Mouse (Mus musculus) limb, embryonic 15.5 days (tissue): ENCODE measurements around the gene Gadd45g. TPM values are rescaled to one million over a fixed set of nuclear protein-coding genes. Genes with fewer than 3 reads are reported as not detected.
A peak's percentile ranks its signal among the peaks of the same experiment; 100 is the strongest.
"Not testable (repeated sequence)": the region's sequence is repeated elsewhere in the genome, so short reads cannot be mapped to it uniquely, and the experiment has no call there.

Experiments
- ATAC-seq: fragments of 200-750 bp; cut with Nextera tagmentation; 2 replicates; pipeline ENCODE4 v1.8.0; 2017; ENCODE audit warnings: low read depth, moderate TSS enrichment; ENCODE audit not compliant: insufficient number of reproducible peaks, low FRiP score, low TSS enrichment
- H3K27ac ChIP-seq: fragments of 300-500 bp; sonication (generic); 2 replicates; pipeline ENCODE4 v1.5.1; 2015; ENCODE audit warnings: moderate library complexity, mild to moderate bottlenecking, inconsistent platforms
- H3K27me3 ChIP-seq: fragments of 300-500 bp; sonication (generic); 2 replicates; pipeline ENCODE4 v1.6.1; 2015; ENCODE audit warnings: inconsistent platforms
- H3K36me3 ChIP-seq: fragments of 300-500 bp; sonication (generic); 2 replicates; pipeline ENCODE4 v1.6.1; 2015; ENCODE audit warnings: inconsistent platforms
- H3K4me1 ChIP-seq: fragments of 300-500 bp; sonication (generic); 2 replicates; pipeline ENCODE4 v1.6.1; 2015; ENCODE audit warnings: inconsistent platforms
- H3K4me2 ChIP-seq: fragments of 300-500 bp; sonication (generic); 2 replicates; pipeline ENCODE4 v1.6.1; 2015; ENCODE audit warnings: mild to moderate bottlenecking, inconsistent platforms
- H3K4me3 ChIP-seq: fragments of 300-500 bp; sonication (generic); 2 replicates; pipeline ENCODE4 v1.5.1; 2015; ENCODE audit warnings: mild to moderate bottlenecking, inconsistent platforms
- H3K9ac ChIP-seq: fragments of 300-500 bp; sonication (generic); 2 replicates; pipeline ENCODE4 v1.6.1; 2015; ENCODE audit warnings: inconsistent platforms
- H3K9me3 ChIP-seq: fragments of 300-500 bp; sonication (generic); 2 replicates; pipeline ENCODE4 v1.6.1; 2016; ENCODE audit warnings: inconsistent platforms
- WGBS: fragments of 180-500 bp; shearing (Covaris S2); methylation state at CpG from one replicate; pipeline ENCODE4 v1.1.7; 2015; 5-methylcytosine and 5-hydroxymethylcytosine counted together
- polyA plus RNA-seq: library from polyadenylated mRNA; unstranded; fragments of >200 nt; fragmentation: Nextera tagmentation; extraction: Ambion mirVana; gene quantifications from 2 replicates; pipeline ENCODE4 v1.2.1, GENCODE M21; 2015

Gene Gadd45g
- polyA plus RNA-seq, 1 experiment from 2014 or later: 61.7 TPM

DNA sequence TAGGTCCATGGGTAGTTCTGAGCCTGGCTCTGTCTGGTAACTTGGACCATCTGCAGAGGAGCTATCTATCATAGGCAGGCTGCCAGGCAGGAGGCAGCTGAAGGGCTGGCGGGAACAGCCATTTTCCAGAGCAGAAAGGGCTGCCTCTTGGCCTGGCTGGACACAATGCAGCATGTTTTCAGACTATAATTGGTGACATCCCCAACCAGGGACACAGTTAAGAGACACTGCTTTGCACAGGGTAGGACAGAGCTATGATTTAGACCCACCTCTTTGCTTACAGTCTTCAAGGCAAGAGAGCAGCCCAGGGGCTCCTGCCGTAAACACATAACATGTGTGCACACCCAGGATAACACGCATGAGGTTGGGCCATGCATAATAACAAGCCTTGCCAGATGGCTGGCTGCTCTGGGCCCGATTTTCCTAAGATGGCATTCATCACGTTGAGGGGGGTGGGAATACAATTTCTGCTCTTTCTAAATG is 29.9 kb upstream of the Gadd45g start:
- Histone ChIP-seq H3K9me3 (no peaks in the 10 kb centered on the region), H3K27ac (no peak overlapping the region), H3K4me3 (no peak overlapping the region), H3K4me1 (no peaks in the 10 kb centered on the region), H3K27me3 (no peaks in the 10 kb centered on the region), H3K36me3 (no peaks in the 10 kb centered on the region), H3K4me2 (no peak overlapping the region), H3K9ac (no peak overlapping the region)
- no peak for ATAC-seq
- WGBS: 62% methylated on average over 5 of the region's 5 CpGs

DNA sequence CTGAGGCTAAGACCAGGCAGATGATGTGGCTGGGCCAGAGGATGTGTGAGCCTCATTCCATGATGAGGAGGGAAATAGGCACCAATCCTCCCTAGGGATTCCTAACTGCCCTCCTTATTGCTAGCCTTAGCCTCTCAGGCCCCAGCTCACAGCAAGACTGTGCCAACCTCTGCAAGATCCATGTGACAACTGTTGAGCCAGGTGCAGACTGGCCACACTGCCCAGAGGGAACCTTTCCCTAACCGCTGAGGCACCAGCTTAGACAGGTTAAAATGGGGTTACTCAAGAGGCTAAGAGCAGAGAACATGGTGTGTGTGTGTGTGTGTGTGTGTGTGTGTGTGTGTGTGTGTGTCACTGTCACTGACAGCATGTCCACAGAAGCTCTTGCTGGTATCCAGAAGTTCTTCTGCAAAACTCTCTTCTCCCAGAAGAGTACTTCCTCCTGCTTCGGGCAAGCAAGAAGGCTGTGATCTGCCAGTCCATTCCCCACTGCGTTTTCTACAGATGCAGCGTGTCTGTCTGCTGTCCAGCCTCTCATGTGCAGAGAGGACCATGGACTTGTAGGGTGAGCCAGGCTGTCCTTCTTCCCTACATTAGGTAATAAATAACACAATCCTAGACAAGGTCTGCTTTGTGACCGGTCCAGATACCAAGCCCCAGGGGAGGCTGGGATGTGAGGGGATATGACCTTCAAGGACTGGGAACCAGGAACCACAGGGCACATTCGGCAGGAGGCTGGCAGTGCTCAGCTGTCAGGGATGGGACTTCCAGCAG is 28.1 kb upstream of the Gadd45g start:
- no peak overlapping the region for H3K4me2 ChIP-seq
- peaks cover 2% of the 10 kb centered on the region; the same call in 1 of the 2 replicates for H3K4me1 ChIP-seq
- H3K9ac ChIP-seq: no peak overlapping the region
- ATAC-seq: no peak
- no peak overlapping the region for H3K4me3 ChIP-seq
- H3K9me3 ChIP-seq: no peaks in the 10 kb centered on the region
- no peaks in the 10 kb centered on the region for H3K36me3 ChIP-seq
- 53% methylated on average over 6 of the region's 6 CpGs for WGBS
- H3K27ac ChIP-seq: no peak overlapping the region
- no peaks in the 10 kb centered on the region for H3K27me3 ChIP-seq

DNA sequence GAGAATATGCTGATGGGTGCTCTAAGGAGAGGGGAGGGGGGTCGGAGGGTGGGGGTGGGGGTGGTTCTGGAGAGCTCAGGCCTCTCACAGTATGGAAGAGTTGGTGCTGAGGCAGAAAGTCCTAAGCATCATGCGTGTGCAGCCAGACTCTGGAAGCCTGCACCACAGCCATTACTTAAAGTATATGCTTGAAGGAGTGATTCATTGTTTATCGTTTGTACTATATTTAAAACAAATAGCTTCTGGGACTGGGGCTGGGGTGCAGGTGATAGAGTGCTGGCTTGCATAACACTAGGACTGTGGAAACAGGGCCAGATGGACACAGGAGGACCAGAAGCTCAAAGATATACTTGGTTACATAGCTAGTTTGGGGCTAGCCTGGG is 27.5 kb upstream of the Gadd45g start:
- no peak overlapping the region for H3K27ac ChIP-seq
- H3K9ac ChIP-seq: no peak overlapping the region
- H3K4me2 ChIP-seq: no peak overlapping the region
- H3K4me1 ChIP-seq: peaks cover 7% of the 10 kb centered on the region; the same call in 1 of the 2 replicates
- H3K4me3 ChIP-seq: no peak overlapping the region
- no peaks in the 10 kb centered on the region for H3K27me3 ChIP-seq
- no peak for ATAC-seq
- H3K36me3 ChIP-seq: no peaks in the 10 kb centered on the region
- H3K9me3 ChIP-seq: no peaks in the 10 kb centered on the region
- WGBS: 75% methylated on average over 3 of the region's 3 CpGs

DNA sequence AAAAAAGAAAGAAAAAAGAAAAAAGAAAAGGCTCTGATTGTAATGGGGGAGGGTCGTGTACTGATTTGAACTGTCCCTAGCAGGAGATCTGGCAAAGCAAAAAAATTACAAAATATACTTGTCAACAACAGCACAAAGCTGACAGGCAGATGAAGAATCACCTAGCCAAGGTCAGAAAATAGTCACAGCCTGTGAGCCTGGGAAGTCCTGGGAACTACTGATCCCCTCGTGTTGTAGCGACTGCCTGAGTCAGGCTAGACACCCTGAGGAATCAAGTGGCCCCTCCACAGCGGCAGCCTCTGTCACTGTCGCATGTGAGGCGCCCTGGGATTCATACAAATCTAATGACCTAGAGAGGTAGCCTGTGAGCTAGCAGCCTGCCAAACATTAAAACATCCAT is 27.1 kb upstream of the Gadd45g start:
- Histone ChIP-seq H3K36me3 (no peaks in the 10 kb centered on the region), H3K9ac (no peak overlapping the region), H3K27me3 (no peaks in the 10 kb centered on the region), H3K9me3 (no peaks in the 10 kb centered on the region), H3K27ac (no peak overlapping the region), H3K4me3 (no peak overlapping the region), H3K4me1 (peaks cover 12% of the 10 kb centered on the region; the same call in 1 of the 2 replicates), H3K4me2 (no peak overlapping the region)
- ATAC-seq: no peak
- WGBS: 73% methylated on average over 6 of the region's 6 CpGs

DNA sequence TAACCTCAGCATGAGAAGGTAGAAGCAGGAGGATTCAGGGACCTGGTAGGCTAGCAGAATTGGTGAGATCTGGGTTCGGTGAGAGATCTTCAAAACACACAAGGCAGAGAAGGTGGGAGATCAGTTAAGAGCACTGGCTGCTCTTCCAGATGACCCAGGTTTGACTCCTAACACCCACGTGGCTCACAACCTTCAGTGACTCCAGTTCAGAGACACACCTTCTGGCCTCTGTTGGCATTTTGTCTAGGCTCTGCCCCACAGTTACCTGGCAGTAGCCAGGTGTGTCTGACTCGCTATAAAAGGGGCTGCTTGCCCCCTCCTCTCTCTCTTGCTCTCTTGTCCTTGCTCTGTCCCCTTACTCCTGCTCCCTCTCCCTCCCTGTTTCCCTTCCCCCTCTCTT is 24.5 kb upstream of the Gadd45g start:
- Histone ChIP-seq H3K36me3 (no peaks in the 10 kb centered on the region), H3K27me3 (no peaks in the 10 kb centered on the region), H3K9ac (no peak overlapping the region), H3K9me3 (no peaks in the 10 kb centered on the region), H3K27ac (no peak overlapping the region), H3K4me3 (no peak overlapping the region), H3K4me1 (peaks cover 16% of the 10 kb centered on the region; the same call in 1 of the 2 replicates), H3K4me2 (no peak overlapping the region)
- ATAC-seq: no peak
- WGBS: 48% methylated on average over 3 of the region's 3 CpGs

DNA sequence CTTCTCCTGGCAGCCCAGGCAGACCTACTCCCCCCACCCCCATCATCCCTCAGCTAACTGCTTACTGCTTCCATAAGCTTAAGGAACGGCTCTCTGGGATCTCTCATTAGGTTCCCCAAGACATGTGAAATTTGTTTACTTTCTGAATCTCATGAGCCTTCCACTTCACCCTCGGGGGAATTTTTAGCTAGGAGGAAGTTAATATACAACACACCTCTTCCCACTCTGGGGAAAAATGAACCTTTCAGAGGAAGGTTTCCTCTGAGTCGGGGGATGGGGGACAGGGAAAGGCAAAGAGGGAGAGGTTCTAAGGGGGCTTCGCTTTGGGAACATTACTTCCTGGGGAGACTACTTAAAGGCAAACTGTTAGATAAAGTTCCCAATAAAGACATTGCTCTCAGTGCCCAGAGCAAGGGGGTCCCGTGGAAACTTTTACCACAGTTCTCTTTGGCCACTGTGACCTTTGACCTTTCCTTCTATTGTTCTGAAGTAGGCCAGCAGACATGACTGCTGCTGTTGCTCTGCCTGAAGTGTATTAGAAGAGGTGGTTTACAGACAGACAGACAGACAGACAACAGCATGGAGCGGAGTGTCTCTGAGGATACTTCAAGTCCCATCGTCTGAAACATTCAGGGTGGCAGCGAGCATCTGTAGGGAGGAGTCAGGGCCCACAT is 22.5 kb upstream of the Gadd45g start:
- Histone ChIP-seq H3K4me1 (peaks cover 16% of the 10 kb centered on the region; the same call in 1 of the 2 replicates), H3K36me3 (no peaks in the 10 kb centered on the region), H3K4me2 (no peak overlapping the region), H3K4me3 (no peak overlapping the region), H3K27me3 (no peaks in the 10 kb centered on the region), H3K9ac (no peak overlapping the region), H3K9me3 (no peaks in the 10 kb centered on the region), H3K27ac (no peak overlapping the region)
- no peak for ATAC-seq
- 30% methylated on average over 8 of the region's 8 CpGs for WGBS

DNA sequence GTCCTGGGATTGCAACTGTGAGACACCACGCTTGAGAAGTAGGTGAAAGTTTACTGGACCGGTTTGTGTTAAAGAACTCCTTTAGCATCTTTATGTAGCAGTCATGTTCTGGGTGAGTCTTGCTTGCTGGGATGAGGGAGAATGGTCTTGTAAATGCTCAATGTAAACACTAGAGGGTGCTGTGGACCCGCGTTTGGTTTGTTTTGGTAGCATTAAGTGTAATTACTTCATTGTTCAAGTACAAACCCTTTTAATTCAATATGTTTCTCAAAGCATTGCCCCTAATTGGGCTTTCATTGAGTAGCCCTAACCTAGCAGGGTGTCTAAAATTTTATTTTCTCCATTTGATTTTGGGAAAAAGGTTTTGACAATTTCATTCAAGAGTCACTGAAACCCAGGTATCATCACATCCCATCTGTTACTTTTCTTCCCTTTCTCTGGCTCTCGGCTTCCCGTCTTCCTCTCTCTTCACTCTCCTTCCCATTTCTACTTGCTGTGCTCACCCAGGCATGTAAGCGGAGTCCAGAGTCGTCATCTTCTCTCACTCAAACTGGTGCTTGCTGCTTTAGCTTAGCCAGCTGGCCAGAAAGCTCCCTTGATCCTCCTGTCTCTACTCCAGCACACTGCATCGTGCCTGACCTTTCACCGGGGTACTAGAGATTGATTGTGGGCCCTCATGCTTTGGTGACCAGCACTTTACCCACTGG is 15.6 kb upstream of the Gadd45g start:
- H3K27ac ChIP-seq: no peak overlapping the region
- H3K9me3 ChIP-seq: no peaks in the 10 kb centered on the region
- no peak overlapping the region for H3K4me3 ChIP-seq
- H3K4me1 ChIP-seq: no peaks in the 10 kb centered on the region
- no peaks in the 10 kb centered on the region for H3K27me3 ChIP-seq
- H3K36me3 ChIP-seq: no peaks in the 10 kb centered on the region
- no peak overlapping the region for H3K4me2 ChIP-seq
- H3K9ac ChIP-seq: no peak overlapping the region
- WGBS: 39% methylated on average over 10 of the region's 10 CpGs
- no peak for ATAC-seq

DNA sequence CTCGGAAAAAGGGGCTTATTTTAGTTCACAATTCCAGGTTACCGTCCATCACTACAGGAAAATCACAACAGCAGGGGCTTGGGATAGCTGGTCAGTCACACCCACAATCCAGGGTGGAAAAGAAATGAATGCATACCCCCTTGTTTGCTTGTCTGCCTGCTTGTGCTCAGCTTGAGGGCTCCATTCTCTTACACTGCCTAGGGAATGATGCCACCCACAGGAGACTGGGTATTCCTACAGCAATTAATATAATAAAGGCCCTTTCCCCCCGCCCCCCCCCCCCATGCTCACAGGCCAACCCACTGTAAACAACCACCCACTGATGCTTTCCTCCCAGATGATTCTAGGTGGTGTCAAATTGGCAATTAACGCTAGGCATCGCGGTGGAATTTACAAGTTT is 14.0 kb upstream of the Gadd45g start:
- H3K27me3 ChIP-seq: no peaks in the 10 kb centered on the region
- no peak overlapping the region for H3K27ac ChIP-seq
- H3K36me3 ChIP-seq: no peaks in the 10 kb centered on the region
- no peak for ATAC-seq
- no peak overlapping the region for H3K9ac ChIP-seq
- no peak overlapping the region for H3K4me2 ChIP-seq
- H3K4me1 ChIP-seq: no peaks in the 10 kb centered on the region
- no peak overlapping the region for H3K4me3 ChIP-seq
- no peaks in the 10 kb centered on the region for H3K9me3 ChIP-seq
- WGBS: 85% methylated on average over 6 of the region's 6 CpGs

DNA sequence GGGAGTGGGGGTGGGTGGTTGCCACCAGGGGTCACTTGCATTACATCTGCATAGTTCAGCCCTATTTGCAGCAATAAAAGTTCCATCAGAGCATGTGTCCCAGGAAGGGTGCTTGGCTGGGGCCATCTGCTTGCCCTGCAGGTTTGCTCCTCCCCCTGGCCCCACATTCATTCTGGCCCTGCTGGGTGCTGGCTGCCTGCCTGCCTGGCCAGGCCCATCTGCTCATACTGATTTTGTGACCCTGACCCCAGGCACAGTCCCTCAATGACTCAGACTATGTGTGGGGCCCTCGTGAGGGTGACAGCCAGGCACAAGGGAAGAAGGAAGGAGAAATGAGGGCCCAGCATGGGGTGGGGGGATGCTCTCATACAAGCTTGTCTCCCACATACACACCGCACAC is 12.9 kb upstream of the Gadd45g start:
- Histone ChIP-seq H3K36me3 (no peaks in the 10 kb centered on the region), H3K4me1 (no peaks in the 10 kb centered on the region), H3K27me3 (no peaks in the 10 kb centered on the region), H3K27ac (no peak overlapping the region), H3K9ac (no peak overlapping the region), H3K9me3 (no peaks in the 10 kb centered on the region), H3K4me3 (no peak overlapping the region), H3K4me2 (no peak overlapping the region)
- ATAC-seq: peak; percentile 40; the same call in 1 of the 2 replicates
- 48% methylated on average over 2 of the region's 2 CpGs for WGBS

DNA sequence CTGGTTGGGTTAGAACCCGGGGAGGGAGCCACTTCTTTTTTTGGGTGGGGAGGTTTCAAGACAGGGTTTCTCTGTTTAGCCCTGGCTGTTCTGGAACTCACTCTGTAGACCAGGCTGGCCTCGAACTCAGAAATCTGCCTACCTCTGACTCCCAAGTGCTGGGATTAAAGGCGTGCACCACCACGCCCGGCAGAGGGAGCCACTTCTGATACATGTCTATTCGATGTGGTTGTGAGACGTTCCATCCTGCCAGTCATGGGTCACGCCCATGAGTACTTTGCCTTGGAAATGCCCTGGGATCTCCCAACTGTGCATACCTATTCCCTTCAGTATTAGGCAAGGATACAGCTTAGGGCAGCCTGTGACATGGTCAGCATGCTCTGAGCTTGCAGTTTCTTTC is 12.5 kb upstream of the Gadd45g start:
- not testable (repeated sequence) for H3K4me1 ChIP-seq, H3K9ac ChIP-seq, H3K36me3 ChIP-seq, H3K4me3 ChIP-seq, H3K27me3 ChIP-seq, H3K4me2 ChIP-seq, H3K27ac ChIP-seq, ATAC-seq, H3K9me3 ChIP-seq
- WGBS: 57% methylated on average over 8 of the region's 8 CpGs

DNA sequence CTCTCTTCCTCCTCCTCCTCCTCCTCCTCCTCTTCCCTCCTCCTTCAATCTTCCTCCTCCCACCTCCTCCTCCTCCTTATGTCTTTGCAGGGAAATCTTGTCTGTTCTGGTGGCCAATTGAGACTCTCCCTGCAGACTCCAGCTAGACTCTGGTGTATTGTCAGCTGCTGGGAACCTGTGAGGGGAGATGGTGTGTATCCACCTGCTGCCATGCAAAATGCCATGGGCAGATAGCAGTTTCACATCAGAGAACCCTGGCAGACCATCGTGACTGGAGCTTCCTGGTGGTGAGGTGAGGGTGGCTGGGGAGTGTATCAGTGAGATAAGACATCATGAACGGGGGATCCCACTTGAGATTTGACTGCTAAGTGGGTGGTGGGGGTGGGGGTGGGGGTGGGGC is 12.0 kb upstream of the Gadd45g start:
- Histone ChIP-seq H3K9ac (no peak overlapping the region), H3K36me3 (no peaks in the 10 kb centered on the region), H3K27ac (no peak overlapping the region), H3K9me3 (no peaks in the 10 kb centered on the region), H3K4me2 (no peak overlapping the region), H3K4me3 (no peak overlapping the region), H3K27me3 (no peaks in the 10 kb centered on the region), H3K4me1 (no peaks in the 10 kb centered on the region)
- 55% methylated on average over 2 of the region's 2 CpGs for WGBS
- no peak for ATAC-seq

DNA sequence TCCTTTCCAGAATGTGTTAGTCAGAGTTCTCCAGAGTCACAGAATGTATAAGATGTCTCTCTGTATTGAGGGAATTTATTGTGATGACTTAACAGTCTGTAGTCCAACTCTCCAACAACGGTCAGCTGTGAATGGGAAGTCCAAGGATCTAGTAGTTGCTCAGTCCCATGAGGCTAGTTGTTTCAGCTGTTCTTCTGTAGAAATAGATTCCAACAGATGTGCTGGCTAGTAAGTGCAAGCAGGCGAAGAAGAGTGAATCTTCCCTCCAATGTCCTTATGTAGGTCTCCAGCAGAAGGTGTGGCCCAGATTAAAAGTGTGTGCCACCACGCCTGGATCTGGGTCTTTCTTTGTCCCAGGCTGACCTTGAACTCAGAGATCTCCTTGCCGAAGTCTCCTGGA is 11.3 kb upstream of the Gadd45g start:
- not testable (repeated sequence) for H3K27ac ChIP-seq, H3K27me3 ChIP-seq, H3K9ac ChIP-seq, H3K9me3 ChIP-seq, H3K4me3 ChIP-seq, H3K4me2 ChIP-seq, H3K36me3 ChIP-seq, ATAC-seq, H3K4me1 ChIP-seq
- 78% methylated on average over 4 of the region's 4 CpGs for WGBS
